Mouse (Mus musculus): ENCODE results near the gene Szrd1. TPM values are rescaled to one million over a fixed set of nuclear protein-coding genes. Genes with fewer than 3 reads are reported as not detected.

The Szrd1 gene
- polyA plus RNA-seq, 1 experiment from 2014 or later: 30.7 TPM

DNA sequence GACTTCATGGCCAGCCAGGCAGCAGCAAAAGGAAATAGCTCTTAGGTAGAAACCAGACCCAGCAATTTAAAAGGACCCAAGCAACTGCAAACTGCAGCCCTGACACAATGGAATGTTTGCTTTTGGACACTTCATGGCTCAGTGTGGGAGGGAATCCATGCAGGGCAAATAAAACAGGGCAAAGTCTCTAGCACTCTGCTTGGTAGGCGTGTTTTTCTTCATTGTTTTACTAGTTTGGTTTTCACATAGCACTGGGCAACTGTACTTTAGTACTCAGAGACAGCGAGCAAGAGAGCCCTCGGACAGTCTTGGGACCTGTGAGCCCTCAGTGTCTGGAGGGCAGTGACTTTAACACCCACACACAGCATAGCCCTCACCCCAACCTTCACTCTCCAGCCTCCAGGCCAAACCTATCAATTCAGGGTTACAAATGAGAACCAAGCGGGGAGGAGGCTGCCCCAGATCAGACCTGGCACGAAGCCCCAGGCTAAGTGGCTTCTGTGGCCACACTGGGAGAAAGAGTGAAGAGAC is 8.0 kb downstream of the Szrd1 start:
- Histone ChIP-seq H3K27ac (peak overlapping the region; percentile 45), H3K4me1 (replicated peaks) (peaks cover 53% of the 10 kb centered on the region), H3K27me3 (no peaks in the 10 kb centered on the region), H3K36me3 (no peaks in the 10 kb centered on the region), H3K4me2 (replicated peaks) (no peak overlapping the region; the same call in 1 of the 2 replicates), H3K9me3 (no peaks in the 10 kb centered on the region), H3K9ac (replicated peaks) (no peak overlapping the region), H3K4me3 (replicated peaks) (no peak overlapping the region)
- ATAC-seq: no peak
- WGBS: 60% methylated on average over 5 of the region's 5 CpGs

GRCm38 (mm10) chr4:141130704-141131342 is 8.8 kb downstream of the Szrd1 start:
- H3K36me3 ChIP-seq: 0 out of 2 replicates have a peak, but pooled peaks cover 4% of the 10 kb centered on the region
- no peaks in the 10 kb centered on the region for H3K27me3 ChIP-seq
- no peaks in the 10 kb centered on the region for H3K9me3 ChIP-seq
- 81% methylated on average over 6 of the region's 6 CpGs for WGBS
- H3K4me1 ChIP-seq (replicated peaks): peaks cover 45% of the 10 kb centered on the region
- no peak overlapping the region for H3K4me3 ChIP-seq (replicated peaks)
- ATAC-seq: no peak
- no peak overlapping the region for H3K4me2 ChIP-seq (replicated peaks)
- peak overlapping the region; percentile 45; the same call in 1 of the 2 replicates for H3K27ac ChIP-seq
- H3K9ac ChIP-seq (replicated peaks): no peak overlapping the region

DNA sequence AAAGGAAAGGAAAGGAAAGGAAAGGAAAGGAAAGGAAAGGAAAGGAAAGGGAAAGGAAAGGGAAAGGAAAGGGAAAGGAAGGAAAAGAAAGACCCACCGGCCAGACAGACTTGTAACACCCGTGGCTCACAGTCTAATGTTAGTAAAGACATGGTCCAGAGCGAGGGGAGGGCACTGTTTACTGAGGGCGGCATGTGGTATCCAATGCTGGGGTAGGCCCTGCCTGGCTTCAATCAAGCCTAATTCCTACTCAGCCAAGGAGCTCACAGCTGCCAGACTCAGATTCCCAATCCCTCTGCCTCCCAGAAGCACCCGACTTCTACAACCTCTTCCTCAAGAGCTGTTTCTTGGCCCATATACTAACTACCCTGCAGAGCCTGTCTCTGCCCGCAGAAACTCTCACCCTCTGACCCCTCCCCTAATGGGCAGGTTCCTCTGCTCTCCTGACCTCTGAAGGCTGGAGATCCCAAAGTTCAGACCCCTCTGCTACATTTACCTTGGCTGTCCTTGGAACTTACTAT is 10.3 kb downstream of the Szrd1 start:
- Histone ChIP-seq H3K4me1 (replicated peaks) (peaks cover 33% of the 10 kb centered on the region), H3K4me2 (replicated peaks) (no peak overlapping the region), H3K27ac (no peak overlapping the region), H3K27me3 (no peaks in the 10 kb centered on the region), H3K9me3 (no peaks in the 10 kb centered on the region), H3K4me3 (replicated peaks) (no peak overlapping the region), H3K36me3 (0 out of 2 replicates have a peak, but pooled peaks cover 4% of the 10 kb centered on the region), H3K9ac (replicated peaks) (no peak overlapping the region)
- 77% methylated on average over 6 of the region's 6 CpGs for WGBS
- ATAC-seq: no peak

- 40% methylated on average over 1 of the region's 1 CpGs for WGBS
These were observed 16.5 kb downstream of the Szrd1 start for GRCm38 (mm10) chr4:141123065-141123464.

DNA sequence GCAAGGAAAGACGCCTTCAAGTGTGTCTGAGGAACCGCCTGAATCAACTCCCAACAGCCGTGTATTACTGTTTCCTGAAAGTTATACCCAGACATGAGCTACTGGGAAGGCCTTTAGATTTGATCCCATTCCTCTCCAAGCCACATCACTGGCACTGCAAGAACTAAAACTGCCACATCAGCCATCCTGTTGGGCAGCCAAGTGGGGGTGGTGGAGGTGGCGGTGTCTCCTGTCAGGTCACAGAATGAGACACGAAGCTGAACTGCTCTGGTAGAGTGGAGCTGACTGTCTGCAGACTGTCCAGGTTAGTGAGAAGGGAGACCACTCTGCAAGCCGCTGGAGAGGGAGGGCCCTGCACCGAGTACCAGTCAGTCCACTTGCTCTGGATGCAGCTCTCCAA is 16.9 kb downstream of the Szrd1 start:
- Histone ChIP-seq H3K27ac (no peak overlapping the region), H3K4me3 (replicated peaks) (no peak overlapping the region), H3K4me1 (replicated peaks) (peaks cover 49% of the 10 kb centered on the region), H3K9me3 (no peaks in the 10 kb centered on the region), H3K9ac (replicated peaks) (no peak overlapping the region), H3K27me3 (no peaks in the 10 kb centered on the region), H3K36me3 (peaks cover 15% of the 10 kb centered on the region), H3K4me2 (replicated peaks) (no peak overlapping the region)
- whole genome bisulfite sequencing: 86% methylated on average over 7 of the region's 7 CpGs
- no peak for ATAC-seq

More at GRCm38 (mm10) chr4:141123065-141123464, 16.5 kb downstream of the Szrd1 start:
- Histone ChIP-seq H3K4me3 (replicated peaks) (no peak overlapping the region), H3K4me2 (replicated peaks) (no peak overlapping the region), H3K27me3 (no peaks in the 10 kb centered on the region), H3K36me3 (peaks cover 11% of the 10 kb centered on the region), H3K4me1 (replicated peaks) (peaks cover 49% of the 10 kb centered on the region), H3K27ac (no peak overlapping the region), H3K9ac (replicated peaks) (no peak overlapping the region), H3K9me3 (no peaks in the 10 kb centered on the region)
- ATAC-seq: no peak

DNA sequence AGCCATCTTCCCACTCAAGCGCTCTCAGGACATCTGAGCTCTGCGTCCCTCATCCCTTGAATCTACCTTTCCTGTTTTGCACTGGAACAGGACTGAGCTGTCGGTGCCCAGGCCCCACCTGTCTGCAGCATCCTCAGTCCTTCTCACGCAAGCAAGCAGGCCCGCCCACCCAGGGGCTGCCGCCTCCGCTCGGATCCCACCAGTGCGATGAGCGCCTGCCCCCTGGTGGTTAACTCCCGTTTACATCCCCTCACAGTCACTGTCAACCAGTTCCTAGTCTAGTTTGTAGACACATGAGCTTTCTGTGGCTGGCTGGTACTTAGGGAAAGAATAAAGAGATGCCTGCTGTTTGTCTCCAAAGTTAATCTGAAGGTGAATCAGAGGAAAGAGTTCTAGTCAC is 18.9 kb downstream of the Szrd1 start:
- H3K4me1 ChIP-seq (replicated peaks): peaks cover 49% of the 10 kb centered on the region

DNA sequence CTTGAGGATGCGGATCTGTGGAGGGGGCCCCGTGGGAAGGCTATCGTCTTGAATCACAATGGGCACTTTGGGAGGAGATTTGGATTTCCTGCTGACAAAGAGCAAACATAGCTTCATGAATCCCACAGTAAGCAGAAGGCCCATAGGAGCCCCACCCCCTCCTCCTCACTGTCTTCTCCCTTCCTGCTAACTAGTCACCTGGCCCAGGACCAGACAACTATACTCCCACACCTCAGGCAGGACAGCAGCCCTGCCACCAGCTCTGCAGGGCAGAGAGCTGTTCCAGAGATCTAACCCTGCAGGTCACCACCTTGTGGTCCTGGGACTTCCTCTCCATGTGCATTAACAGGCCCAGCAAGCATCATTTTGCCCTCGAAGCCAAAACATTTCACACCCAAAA is 20.9 kb downstream of the Szrd1 start:
- no peak overlapping the region for H3K4me2 ChIP-seq (replicated peaks)

More for the DNA sequence above, 18.9 kb downstream of the Szrd1 start:
- no peak overlapping the region for H3K4me2 ChIP-seq (replicated peaks)
- no peak overlapping the region for H3K27ac ChIP-seq
- H3K9ac ChIP-seq (replicated peaks): no peak overlapping the region
- no peak overlapping the region for H3K4me3 ChIP-seq (replicated peaks)
- peak; percentile 79 for ATAC-seq
- peaks cover 31% of the 10 kb centered on the region for H3K36me3 ChIP-seq
- no peaks in the 10 kb centered on the region for H3K27me3 ChIP-seq
- 22% methylated on average over 11 of the region's 11 CpGs for WGBS
- H3K9me3 ChIP-seq: no peaks in the 10 kb centered on the region

DNA sequence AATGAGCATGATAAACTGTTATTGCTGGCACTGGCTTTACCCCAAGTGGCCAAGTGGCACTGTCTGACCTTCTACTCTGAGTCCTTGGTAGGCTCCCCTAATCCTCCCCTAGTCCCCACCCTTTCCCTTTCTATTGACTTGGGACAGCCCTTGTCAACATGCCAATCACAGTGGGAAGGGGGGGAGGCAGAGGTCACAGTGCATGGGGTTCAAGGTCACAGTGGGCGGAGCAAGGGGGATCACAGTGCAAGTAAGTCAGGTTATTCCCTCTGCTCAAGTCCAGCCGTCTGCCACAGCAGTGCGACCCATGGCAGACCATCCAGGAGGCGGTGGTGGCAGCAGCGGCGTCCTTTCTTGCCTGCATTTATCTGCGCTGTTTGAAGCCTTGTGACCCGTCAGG is 24.2 kb downstream of the Szrd1 start:
- no peak overlapping the region for H3K9ac ChIP-seq (replicated peaks)
- H3K9me3 ChIP-seq: no peaks in the 10 kb centered on the region
- 57% methylated on average over 8 of the region's 8 CpGs for WGBS
- H3K27ac ChIP-seq: no peak overlapping the region
- peaks cover 81% of the 10 kb centered on the region for H3K36me3 ChIP-seq
- no peaks in the 10 kb centered on the region for H3K27me3 ChIP-seq
- no peak for ATAC-seq
- peaks cover 33% of the 10 kb centered on the region for H3K4me1 ChIP-seq (replicated peaks)
- no peak overlapping the region for H3K4me3 ChIP-seq (replicated peaks)
- H3K4me2 ChIP-seq (replicated peaks): no peak overlapping the region

More for the DNA sequence above, 20.9 kb downstream of the Szrd1 start:
- no peak overlapping the region for H3K27ac ChIP-seq
- no peaks in the 10 kb centered on the region for H3K9me3 ChIP-seq
- H3K27me3 ChIP-seq: no peaks in the 10 kb centered on the region
- WGBS: 61% methylated on average over 4 of the region's 4 CpGs
- peaks cover 49% of the 10 kb centered on the region for H3K36me3 ChIP-seq
- H3K4me1 ChIP-seq (replicated peaks): peaks cover 52% of the 10 kb centered on the region
- ATAC-seq: no peak
- no peak overlapping the region for H3K4me3 ChIP-seq (replicated peaks)
- H3K9ac ChIP-seq (replicated peaks): no peak overlapping the region

DNA sequence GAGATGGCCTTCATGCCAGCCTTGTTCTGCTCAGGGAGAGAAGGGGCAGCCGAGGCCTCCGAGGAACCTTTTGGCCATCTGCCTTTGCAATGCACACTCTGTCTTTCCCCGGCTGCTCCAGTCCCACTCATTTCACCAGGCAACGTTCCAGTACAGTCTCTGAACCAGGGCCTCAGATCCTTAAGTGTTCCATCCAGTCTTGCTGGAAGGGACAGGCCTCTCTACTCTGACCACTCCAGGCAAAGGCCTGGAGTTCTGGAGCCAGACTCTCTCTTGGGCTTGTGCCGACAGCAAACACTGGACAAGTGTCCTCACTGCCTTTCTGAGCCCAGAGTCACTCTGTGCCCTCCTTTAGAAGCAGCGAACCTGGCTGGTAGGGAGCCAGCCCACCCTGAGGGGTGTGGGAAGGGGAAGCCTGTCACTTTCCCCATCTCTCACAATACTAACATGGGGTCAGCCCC is 25.0 kb downstream of the Szrd1 start:
- no peak overlapping the region for H3K9ac ChIP-seq (replicated peaks)
- H3K27me3 ChIP-seq: no peaks in the 10 kb centered on the region
- 0 out of 2 replicates have a peak, but pooled peaks cover 2% of the 10 kb centered on the region for H3K9me3 ChIP-seq
- H3K4me2 ChIP-seq (replicated peaks): no peak overlapping the region
- WGBS: 72% methylated on average over 6 of the region's 6 CpGs
- H3K27ac ChIP-seq: peak overlapping the region; percentile 6; the same call in 1 of the 2 replicates
- ATAC-seq: no peak
- H3K36me3 ChIP-seq: peaks cover 89% of the 10 kb centered on the region
- peaks cover 24% of the 10 kb centered on the region for H3K4me1 ChIP-seq (replicated peaks)
- H3K4me3 ChIP-seq (replicated peaks): no peak overlapping the region

DNA sequence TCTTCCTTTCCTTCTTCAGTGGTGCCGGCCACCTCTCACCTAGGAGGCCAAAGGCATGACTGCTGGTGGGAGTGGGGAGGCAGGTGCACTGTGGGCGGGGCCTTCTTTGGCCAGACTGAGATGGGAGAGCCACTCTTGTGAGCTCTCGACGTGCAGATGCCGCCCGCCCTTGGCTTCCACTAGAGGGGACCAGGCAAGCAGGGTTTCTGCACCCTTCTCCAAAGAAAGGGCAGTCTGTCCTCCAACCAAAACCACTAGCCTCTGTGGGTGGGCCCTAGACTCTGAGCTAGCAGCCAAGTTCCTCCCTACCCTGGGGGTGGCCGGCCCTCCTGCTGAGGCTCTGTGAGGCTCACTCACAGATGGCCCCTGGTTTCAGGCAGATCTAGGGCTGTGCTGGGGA is 25.7 kb downstream of the Szrd1 start:
- WGBS: 78% methylated on average over 7 of the region's 7 CpGs
- Histone ChIP-seq H3K9ac (replicated peaks) (no peak overlapping the region), H3K4me3 (replicated peaks) (no peak overlapping the region), H3K27me3 (no peaks in the 10 kb centered on the region), H3K27ac (peak overlapping the region; percentile 6; the same call in 1 of the 2 replicates), H3K36me3 (peaks cover 89% of the 10 kb centered on the region), H3K9me3 (0 out of 2 replicates have a peak, but pooled peaks cover 2% of the 10 kb centered on the region), H3K4me1 (replicated peaks) (peaks cover 17% of the 10 kb centered on the region), H3K4me2 (replicated peaks) (no peak overlapping the region)
- ATAC-seq: peak; percentile 5; the same call in 1 of the 2 replicates

DNA sequence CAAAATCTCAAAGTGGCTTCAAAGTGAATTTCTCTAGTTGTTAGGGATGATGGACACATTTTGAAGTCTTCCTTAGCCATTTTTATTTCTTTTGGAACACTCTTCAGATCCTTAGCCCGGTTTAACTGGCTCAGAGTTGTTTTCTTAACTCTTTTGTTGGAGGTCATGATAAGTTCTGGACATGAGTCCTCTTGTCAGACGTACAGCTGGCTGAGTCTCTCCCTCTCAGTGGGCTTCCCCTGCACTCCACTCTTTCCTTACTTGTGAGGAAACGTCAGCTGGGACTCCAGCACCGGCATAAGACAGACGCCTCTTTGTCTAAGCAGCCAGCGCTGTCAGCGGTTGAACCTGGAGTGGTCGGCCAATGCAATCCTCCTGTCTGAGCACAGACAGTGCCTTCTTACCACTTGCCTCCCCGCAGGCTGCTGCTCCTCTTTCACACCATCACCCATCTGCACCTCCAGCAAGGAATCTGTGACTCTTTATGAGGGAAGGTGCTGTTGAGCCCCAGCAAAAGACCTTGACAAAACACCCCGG is 31.3 kb downstream of the Szrd1 start:
- no peaks in the 10 kb centered on the region for H3K27me3 ChIP-seq
- 62% methylated on average over 10 of the region's 10 CpGs for WGBS
- no peak overlapping the region for H3K4me3 ChIP-seq (replicated peaks)
- no peaks in the 10 kb centered on the region for H3K4me1 ChIP-seq (replicated peaks)
- no peak for ATAC-seq
- H3K9ac ChIP-seq (replicated peaks): no peak overlapping the region
- H3K27ac ChIP-seq: no peak overlapping the region
- H3K36me3 ChIP-seq: peaks cover 38% of the 10 kb centered on the region
- H3K9me3 ChIP-seq: 0 out of 2 replicates have a peak, but pooled peaks cover 2% of the 10 kb centered on the region
- no peak overlapping the region for H3K4me2 ChIP-seq (replicated peaks)

DNA sequence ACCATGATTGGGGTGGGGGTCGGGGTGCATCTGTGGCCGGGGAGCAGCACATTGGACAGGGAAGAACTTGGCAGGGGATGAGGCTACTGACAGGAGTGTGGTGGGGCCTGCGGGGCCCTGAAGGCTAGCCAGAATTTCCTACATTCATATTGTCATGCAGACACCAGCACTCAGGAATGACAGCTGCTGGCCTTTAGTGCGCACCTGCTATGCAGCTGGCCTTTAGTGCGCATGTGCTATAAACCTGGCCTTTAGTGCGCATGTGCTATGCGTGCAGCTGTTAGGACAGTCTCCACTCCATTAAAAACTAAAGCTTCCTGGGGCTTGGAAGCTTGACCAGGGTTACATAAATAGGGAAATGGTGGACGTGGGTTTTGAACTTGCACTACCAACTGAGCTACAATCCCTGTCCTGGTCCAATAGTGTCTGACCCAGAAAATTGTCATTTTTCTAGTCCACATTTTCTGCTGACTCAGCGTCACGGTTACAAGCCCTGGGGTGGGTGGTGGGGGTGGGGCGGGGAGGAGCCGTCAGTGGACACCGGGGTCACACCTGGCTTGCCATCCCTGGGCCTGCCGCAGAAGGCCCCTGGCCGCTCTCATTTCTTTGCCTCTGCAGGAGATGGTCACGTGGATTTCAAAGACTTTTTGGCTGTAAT is 32.9 kb downstream of the Szrd1 start:
- no peak overlapping the region for H3K9ac ChIP-seq (replicated peaks)

More for the DNA sequence above, 32.9 kb downstream of the Szrd1 start:
- Histone ChIP-seq H3K27ac (no peak overlapping the region), H3K4me1 (replicated peaks) (no peaks in the 10 kb centered on the region), H3K9me3 (0 out of 2 replicates have a peak, but pooled peaks cover 2% of the 10 kb centered on the region), H3K4me2 (replicated peaks) (no peak overlapping the region), H3K4me3 (replicated peaks) (no peak overlapping the region), H3K36me3 (peaks cover 23% of the 10 kb centered on the region), H3K27me3 (no peaks in the 10 kb centered on the region)
- no peak for ATAC-seq
- 79% methylated on average over 16 of the region's 16 CpGs for WGBS
